Mouse (Mus musculus): ENCODE measurements around the gene Usp44. TPM values are rescaled to one million over a fixed set of nuclear protein-coding genes. Genes with fewer than 3 reads are reported as not detected.
"Not testable (repeated sequence)": the region's sequence is repeated elsewhere in the genome, so short reads cannot be mapped to it uniquely, and the experiment has no call there.

Gene Usp44
- polyA plus RNA-seq (2014; fragmentation: Nextera tagmentation; extraction: Ambion mirVana), result 9.9 and 10.3 TPM in 2 replicates

DNA sequence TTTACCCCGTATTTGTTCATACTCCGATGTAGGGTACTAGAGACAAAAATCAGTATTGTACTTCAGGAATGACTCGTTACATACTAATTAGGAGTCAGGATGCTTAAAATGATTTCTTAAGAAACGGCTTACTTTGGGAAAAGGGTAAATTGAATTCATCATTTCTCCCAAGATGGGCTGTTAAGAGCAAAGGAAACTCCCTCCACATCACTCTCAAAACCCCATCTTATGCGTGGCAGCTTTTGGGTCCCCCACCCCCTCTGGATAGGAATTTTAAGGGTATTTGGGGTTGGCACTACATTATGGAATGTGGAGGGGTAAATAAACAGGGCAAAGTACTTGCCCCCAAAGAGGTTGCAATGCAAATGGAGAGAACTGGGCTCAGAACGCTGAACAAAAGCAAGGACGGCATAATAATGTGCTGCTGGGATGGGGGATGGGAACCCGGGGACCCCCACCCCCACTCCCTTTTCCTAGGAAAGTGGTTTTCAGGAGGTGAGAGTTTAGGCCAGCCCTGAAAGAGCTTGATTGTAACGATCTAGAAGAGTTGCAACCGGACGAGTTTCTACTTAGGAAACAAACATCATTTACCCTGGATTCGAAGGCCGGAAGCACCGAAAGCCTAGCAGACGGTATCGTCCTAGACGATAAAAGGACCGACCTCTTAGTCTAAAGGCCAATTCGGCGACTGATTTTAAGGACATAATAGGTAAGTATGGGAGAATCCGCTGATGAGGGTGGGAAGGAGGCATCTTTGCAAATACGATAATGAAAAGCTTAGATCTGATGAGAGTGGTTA is at the start of gene Usp44:
Gene Usp44, plus strand, starts transcription at position 625 of the 799 bp plus-strand sequence.
- DNase-seq (ENCODE audit: low spot score) (peak; percentile 52), ATAC-seq (ENCODE audit: low FRiP score) (no peak)
- Histone ChIP-seq H3K9me3 (ENCODE audit: control insufficient read depth, low read length) (no peaks in the 10 kb centered on the region), H3K27ac (ENCODE audit: low read depth, low read length) (no peak within 1 kb of the TSS), H3K27me3 (ENCODE audit: control insufficient read depth, insufficient read depth, low read length) (peaks cover 12% of the 10 kb centered on the region), H3K4me1 (replicated peaks; ENCODE audit: control insufficient read depth, insufficient read depth, low read length) (0 out of 2 replicates have a peak, but pooled peaks cover 6% of the 10 kb centered on the region), H3K36me3 (ENCODE audit: control insufficient read depth, insufficient read depth, low read length) (no peaks in the 10 kb centered on the region), H3K4me2 (replicated peaks; ENCODE audit: low read depth, low read length) (peak within 1 kb of the TSS; percentile 34), H3K4me3 (ENCODE audit: low read depth, low read length) (peak within 1 kb of the TSS; percentile 19; the same call in 1 of the 2 replicates), H3K9ac (ENCODE audit: low read depth, low read length) (peak within 1 kb of the TSS; percentile 11)
- 9% methylated on average over 22 of the region's 22 CpGs for WGBS

- no peak overlapping the region for H3K27ac ChIP-seq (ENCODE audit: low read depth, low read length)
- no peak overlapping the region for H3K9ac ChIP-seq (ENCODE audit: low read depth, low read length)
- ATAC-seq (ENCODE audit: low FRiP score) (no peak), DNase-seq (ENCODE audit: low spot score) (no peak)
- WGBS, result 68% methylated on average over 15 of the region's 15 CpGs
- no peaks in the 10 kb centered on the region for H3K27me3 ChIP-seq (ENCODE audit: control insufficient read depth, insufficient read depth, low read length)
- no peak overlapping the region for H3K4me2 ChIP-seq (replicated peaks; ENCODE audit: low read depth, low read length)
- H3K4me1 ChIP-seq (replicated peaks; ENCODE audit: control insufficient read depth, insufficient read depth, low read length), result no peaks in the 10 kb centered on the region
- H3K4me3 ChIP-seq (ENCODE audit: low read depth, low read length), result no peak overlapping the region
- no peaks in the 10 kb centered on the region for H3K9me3 ChIP-seq (ENCODE audit: control insufficient read depth, low read length)
- H3K36me3 ChIP-seq (ENCODE audit: control insufficient read depth, insufficient read depth, low read length), result no peaks in the 10 kb centered on the region
These were observed 47.9 kb upstream of the Usp44 start for GRCm38 (mm10) chr10:93783216-93784013.

GRCm38 (mm10) chr10:93799711-93800362 is 31.5 kb upstream of the Usp44 start:
- WGBS, result 73% methylated on average over 8 of the region's 8 CpGs

GRCm38 (mm10) chr10:93800363-93800722 is 31.0 kb upstream of the Usp44 start:
- DNase-seq (ENCODE audit: low spot score), result no peak
- no peak for ATAC-seq (ENCODE audit: low FRiP score)
- Histone ChIP-seq H3K4me1 (replicated peaks; ENCODE audit: control insufficient read depth, insufficient read depth, low read length) (no peaks in the 10 kb centered on the region), H3K27ac (ENCODE audit: low read depth, low read length) (no peak overlapping the region), H3K9me3 (ENCODE audit: control insufficient read depth, low read length) (no peaks in the 10 kb centered on the region), H3K27me3 (ENCODE audit: control insufficient read depth, insufficient read depth, low read length) (no peaks in the 10 kb centered on the region), H3K36me3 (ENCODE audit: control insufficient read depth, insufficient read depth, low read length) (no peaks in the 10 kb centered on the region), H3K4me2 (replicated peaks; ENCODE audit: low read depth, low read length) (no peak overlapping the region), H3K9ac (ENCODE audit: low read depth, low read length) (no peak overlapping the region), H3K4me3 (ENCODE audit: low read depth, low read length) (no peak overlapping the region)
- 78% methylated on average over 4 of the region's 4 CpGs for WGBS

More at GRCm38 (mm10) chr10:93799711-93800362, 31.5 kb upstream of the Usp44 start:
- DNase-seq (ENCODE audit: low spot score), result no peak
- no peaks in the 10 kb centered on the region for H3K27me3 ChIP-seq (ENCODE audit: control insufficient read depth, insufficient read depth, low read length)
- H3K4me2 ChIP-seq (replicated peaks; ENCODE audit: low read depth, low read length), result no peak overlapping the region
- H3K4me1 ChIP-seq (replicated peaks; ENCODE audit: control insufficient read depth, insufficient read depth, low read length), result no peaks in the 10 kb centered on the region
- no peaks in the 10 kb centered on the region for H3K36me3 ChIP-seq (ENCODE audit: control insufficient read depth, insufficient read depth, low read length)
- no peak overlapping the region for H3K4me3 ChIP-seq (ENCODE audit: low read depth, low read length)
- no peak overlapping the region for H3K27ac ChIP-seq (ENCODE audit: low read depth, low read length)
- ATAC-seq (ENCODE audit: low FRiP score), result no peak
- no peaks in the 10 kb centered on the region for H3K9me3 ChIP-seq (ENCODE audit: control insufficient read depth, low read length)
- no peak overlapping the region for H3K9ac ChIP-seq (ENCODE audit: low read depth, low read length)

GRCm38 (mm10) chr10:93800895-93801294 is 30.5 kb upstream of the Usp44 start:
- no peak overlapping the region for H3K4me3 ChIP-seq (ENCODE audit: low read depth, low read length)
- WGBS, result 89% methylated on average over 5 of the region's 5 CpGs
- no peaks in the 10 kb centered on the region for H3K9me3 ChIP-seq (ENCODE audit: control insufficient read depth, low read length)
- ATAC-seq (ENCODE audit: low FRiP score) (no peak), DNase-seq (ENCODE audit: low spot score) (no peak)
- H3K4me2 ChIP-seq (replicated peaks; ENCODE audit: low read depth, low read length), result no peak overlapping the region
- H3K9ac ChIP-seq (ENCODE audit: low read depth, low read length), result no peak overlapping the region
- H3K4me1 ChIP-seq (replicated peaks; ENCODE audit: control insufficient read depth, insufficient read depth, low read length), result no peaks in the 10 kb centered on the region
- no peaks in the 10 kb centered on the region for H3K36me3 ChIP-seq (ENCODE audit: control insufficient read depth, insufficient read depth, low read length)
- H3K27ac ChIP-seq (ENCODE audit: low read depth, low read length), result no peak overlapping the region
- H3K27me3 ChIP-seq (ENCODE audit: control insufficient read depth, insufficient read depth, low read length), result no peaks in the 10 kb centered on the region

DNA sequence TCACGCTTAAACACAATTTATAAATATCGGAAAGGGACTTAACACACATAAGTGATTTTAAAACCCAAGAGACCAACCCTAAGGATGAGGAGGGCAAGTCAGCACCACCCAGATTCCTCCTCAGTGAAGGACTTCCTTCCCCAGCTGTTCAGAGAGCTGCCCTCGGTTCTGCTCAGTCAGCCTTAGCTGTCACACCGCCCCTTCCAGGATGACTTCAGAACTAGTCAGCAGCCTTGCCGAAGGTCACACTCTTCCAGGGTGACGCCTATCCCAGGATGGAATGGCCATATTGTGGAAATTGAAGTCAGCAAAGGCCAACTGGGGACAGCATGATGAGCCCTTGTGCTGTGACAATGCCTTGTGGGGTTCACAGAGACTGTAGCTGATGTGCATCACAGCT is 28.2 kb upstream of the Usp44 start:
- Histone ChIP-seq H3K9ac (ENCODE audit: low read depth, low read length) (no peak overlapping the region), H3K9me3 (ENCODE audit: control insufficient read depth, low read length) (no peaks in the 10 kb centered on the region), H3K4me1 (replicated peaks; ENCODE audit: control insufficient read depth, insufficient read depth, low read length) (no peaks in the 10 kb centered on the region), H3K36me3 (ENCODE audit: control insufficient read depth, insufficient read depth, low read length) (no peaks in the 10 kb centered on the region), H3K4me3 (ENCODE audit: low read depth, low read length) (no peak overlapping the region), H3K27me3 (ENCODE audit: control insufficient read depth, insufficient read depth, low read length) (no peaks in the 10 kb centered on the region), H3K4me2 (replicated peaks; ENCODE audit: low read depth, low read length) (no peak overlapping the region), H3K27ac (ENCODE audit: low read depth, low read length) (no peak overlapping the region)
- DNase-seq (ENCODE audit: low spot score), result no peak
- WGBS, result 75% methylated on average over 6 of the region's 6 CpGs
- ATAC-seq (ENCODE audit: low FRiP score), result no peak

DNA sequence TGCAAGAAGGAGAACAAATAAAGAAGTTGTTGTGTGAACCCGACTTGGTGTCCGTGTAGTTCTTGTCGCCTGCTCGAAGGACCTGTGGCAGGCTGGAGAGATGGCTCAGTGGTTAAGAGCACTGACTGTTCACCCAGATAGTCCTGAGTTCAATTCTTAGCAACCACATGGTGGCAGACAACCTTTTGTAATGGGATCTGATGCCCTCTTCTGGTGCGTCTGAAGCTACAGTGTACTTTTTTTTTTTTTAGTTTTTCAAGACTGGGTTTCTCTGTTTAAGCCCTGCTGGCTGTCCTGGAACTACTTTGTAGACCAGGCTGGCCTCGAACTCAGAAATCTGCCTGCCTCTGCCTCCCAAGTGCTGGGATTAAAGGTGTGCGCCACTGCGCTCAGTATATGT is 21.9 kb upstream of the Usp44 start:
- not testable (repeated sequence) for ATAC-seq (ENCODE audit: low FRiP score); DNase-seq (ENCODE audit: low spot score); H3K27ac ChIP-seq (ENCODE audit: low read depth, low read length); H3K27me3 ChIP-seq (ENCODE audit: control insufficient read depth, insufficient read depth, low read length); H3K4me2 ChIP-seq (replicated peaks; ENCODE audit: low read depth, low read length); H3K4me1 ChIP-seq (replicated peaks; ENCODE audit: control insufficient read depth, insufficient read depth, low read length); H3K9me3 ChIP-seq (ENCODE audit: control insufficient read depth, low read length); H3K4me3 ChIP-seq (ENCODE audit: low read depth, low read length); H3K36me3 ChIP-seq (ENCODE audit: control insufficient read depth, insufficient read depth, low read length); H3K9ac ChIP-seq (ENCODE audit: low read depth, low read length)
- WGBS, result 96% methylated on average over 8 of the region's 8 CpGs

DNA sequence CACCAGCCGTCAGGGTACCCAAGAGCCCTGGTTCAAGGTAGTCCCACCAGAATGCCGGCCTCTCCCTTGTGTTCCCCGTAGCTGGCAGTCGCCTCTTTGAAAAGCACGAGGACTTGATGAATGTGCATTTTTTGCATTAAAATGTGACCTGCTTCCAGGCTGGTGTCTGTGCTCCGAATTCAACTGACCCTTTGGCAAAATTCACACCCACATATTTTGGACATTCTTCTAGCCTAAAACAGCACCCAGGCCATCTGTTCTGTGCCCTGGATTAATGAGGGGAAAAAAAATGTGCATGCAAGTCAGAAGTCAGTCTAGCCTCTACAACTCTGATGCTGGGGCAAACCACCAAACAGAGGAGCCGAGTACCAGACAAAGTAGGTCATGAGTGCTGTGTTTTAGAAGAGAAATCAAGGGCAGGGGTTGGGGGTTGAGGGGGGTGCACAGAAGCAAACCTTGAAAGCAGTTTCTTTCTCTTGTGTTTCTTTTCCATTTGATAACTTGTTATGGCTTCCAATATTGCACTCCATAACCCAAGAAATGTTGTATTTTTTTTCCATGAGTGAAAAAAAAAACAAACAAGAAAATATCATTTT is 20.7 kb upstream of the Usp44 start:
- Histone ChIP-seq H3K4me1 (replicated peaks; ENCODE audit: control insufficient read depth, insufficient read depth, low read length) (no peaks in the 10 kb centered on the region), H3K27ac (ENCODE audit: low read depth, low read length) (no peak overlapping the region), H3K4me2 (replicated peaks; ENCODE audit: low read depth, low read length) (no peak overlapping the region), H3K4me3 (ENCODE audit: low read depth, low read length) (no peak overlapping the region), H3K9me3 (ENCODE audit: control insufficient read depth, low read length) (no peaks in the 10 kb centered on the region), H3K27me3 (ENCODE audit: control insufficient read depth, insufficient read depth, low read length) (no peaks in the 10 kb centered on the region), H3K9ac (ENCODE audit: low read depth, low read length) (no peak overlapping the region), H3K36me3 (ENCODE audit: control insufficient read depth, insufficient read depth, low read length) (no peaks in the 10 kb centered on the region)
- ATAC-seq (ENCODE audit: low FRiP score), result no peak
- DNase-seq (ENCODE audit: low spot score), result no peak
- 38% methylated on average over 7 of the region's 7 CpGs for WGBS

All from hindbrain, embryonic 11.5 days (tissue).